Mouse (Mus musculus) layer of hippocampus, postnatal 14 days (tissue): Measurements from ENCODE around the gene Ehbp1. TPM values are rescaled to one million over a fixed set of nuclear protein-coding genes. Genes with fewer than 3 reads are reported as not detected.

Source experiments
- DNase-seq, 2 experiments: peaks; one replicate each; pipeline ENCODE4 v3.0.0; 2021 to 2022; ENCODE audit warnings: low spot score in 2 of 2, mixed read lengths in 1 of 2
- total RNA-seq, 2 experiments: library from RNA; stranded (reverse); gene quantifications; 2 replicates each; pipeline ENCODE4 v1.2.3; 2021

Gene Ehbp1
- total RNA-seq, 2 experiments from 2014 or later, result 52.8 to 53.3 TPM

DNA sequence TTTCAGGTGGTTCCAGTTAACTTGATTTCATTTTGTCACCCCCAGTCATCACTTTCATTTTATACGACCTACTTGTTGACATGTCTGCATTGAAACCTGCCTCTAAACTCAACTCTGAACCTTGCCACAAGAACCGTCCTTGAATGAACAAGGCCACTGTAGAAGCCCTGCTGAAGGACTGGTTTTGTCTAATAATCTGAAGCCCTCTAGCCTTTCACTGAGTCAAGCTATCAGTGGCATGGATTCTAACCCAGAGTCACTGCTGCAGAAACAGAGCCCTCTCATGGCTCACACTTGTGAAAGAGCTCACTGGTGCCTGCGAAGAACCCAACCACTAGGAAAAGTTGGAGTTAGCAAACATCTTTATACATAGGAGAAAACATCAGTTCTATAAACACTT is 142.2 kb downstream of the Ehbp1 start:
- no peak for DNase-seq

DNA sequence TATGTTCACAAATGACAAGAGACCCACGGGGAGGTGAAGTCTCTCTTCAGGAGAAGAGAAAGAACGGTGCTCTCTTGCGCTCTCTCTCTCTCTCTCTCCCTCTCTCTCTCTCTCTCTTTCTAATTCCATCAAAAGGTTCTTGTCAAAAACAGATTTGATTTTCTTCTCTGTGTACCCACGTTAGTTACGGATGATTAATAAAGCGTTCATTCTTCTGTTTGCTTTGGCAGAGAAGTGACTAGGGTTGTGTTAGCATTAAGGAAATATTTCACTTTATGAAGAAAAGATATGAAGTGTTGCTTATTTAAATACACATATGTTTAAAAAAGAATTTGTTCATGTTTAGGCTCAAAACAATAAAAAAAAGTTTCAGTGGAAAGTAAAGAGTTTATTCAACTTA is 143.7 kb downstream of the Ehbp1 start:
- DNase-seq, result no peak

DNA sequence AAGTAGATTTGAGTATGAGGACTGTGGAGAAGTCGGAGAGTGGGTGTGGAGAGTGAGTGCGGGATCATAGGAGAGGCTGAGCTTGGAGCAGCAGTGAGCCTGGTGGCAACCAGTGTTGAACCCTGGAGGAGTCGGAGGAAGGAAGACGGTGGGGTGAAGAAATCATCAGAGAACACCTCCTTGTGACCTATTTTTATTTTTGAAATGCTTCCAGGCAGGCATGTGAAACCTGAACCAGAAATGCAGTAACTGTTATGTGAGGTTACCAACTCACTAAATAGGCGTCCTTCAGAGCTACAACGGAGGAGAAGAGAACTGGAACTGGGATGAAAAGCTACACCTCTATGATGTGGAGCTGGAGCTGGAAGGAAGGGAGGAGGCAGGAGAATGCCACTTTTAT is 144.2 kb downstream of the Ehbp1 start:
- no peak for DNase-seq

DNA sequence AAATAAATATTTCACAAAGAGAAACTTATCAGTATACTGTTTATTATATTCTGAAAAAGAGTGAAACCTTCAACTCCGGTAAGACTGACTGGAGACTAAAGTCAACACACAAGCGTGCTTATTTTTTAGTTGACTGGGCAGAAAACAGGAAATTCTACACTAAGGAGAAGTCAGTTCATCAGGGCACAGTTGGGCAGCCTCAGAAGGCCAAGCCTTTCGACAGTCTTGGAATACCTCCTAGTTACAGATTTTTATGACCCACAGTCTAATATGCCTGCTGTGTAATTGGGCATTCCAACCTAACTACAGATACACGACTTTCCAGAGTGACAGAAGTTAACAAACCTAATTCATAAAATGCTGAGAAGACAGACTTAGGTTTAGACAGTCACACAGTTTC is 145.3 kb downstream of the Ehbp1 start:
- peak in 1 of 2 experiments; percentile 18 for DNase-seq

DNA sequence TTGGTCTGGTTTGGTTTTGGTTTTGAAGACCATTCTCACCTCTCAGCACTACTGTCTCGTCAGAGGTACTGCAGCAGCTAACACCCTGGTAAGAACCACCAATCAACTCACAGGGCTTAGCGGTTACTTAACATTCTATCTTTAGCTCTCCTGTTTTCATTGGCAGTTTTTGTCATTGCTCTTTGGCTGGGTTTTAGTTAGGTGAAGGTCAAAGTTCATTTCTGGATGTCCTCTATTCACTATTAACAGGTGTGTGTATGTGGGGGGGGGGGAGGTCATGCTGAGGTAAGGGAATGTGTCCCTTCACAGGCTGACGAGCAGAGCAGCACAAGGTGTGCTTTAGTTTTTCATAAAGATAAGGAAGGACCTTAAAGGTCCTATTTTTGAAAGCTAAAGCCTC is 147.5 kb downstream of the Ehbp1 start:
- DNase-seq, result no peak

DNA sequence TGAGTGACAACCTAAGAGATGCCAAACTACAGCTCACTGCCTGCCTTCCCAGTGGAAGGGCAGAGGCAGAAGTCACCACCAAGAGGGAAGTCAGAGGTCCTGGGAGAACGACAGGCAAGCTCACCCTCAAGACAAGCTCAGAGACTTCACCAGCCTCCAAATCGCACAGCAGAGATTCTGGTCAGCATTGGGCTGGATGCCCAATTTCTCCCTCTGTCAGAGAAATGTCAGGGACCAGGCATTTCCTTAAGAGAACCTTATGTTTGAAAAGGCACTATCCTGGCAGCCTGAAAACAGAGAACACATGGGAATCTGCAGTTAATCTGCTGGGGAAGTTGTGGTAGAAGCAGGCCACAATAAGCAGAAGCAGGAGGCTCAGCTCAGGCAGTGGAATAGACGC is 151.5 kb downstream of the Ehbp1 start:
- no peak for DNase-seq

DNA sequence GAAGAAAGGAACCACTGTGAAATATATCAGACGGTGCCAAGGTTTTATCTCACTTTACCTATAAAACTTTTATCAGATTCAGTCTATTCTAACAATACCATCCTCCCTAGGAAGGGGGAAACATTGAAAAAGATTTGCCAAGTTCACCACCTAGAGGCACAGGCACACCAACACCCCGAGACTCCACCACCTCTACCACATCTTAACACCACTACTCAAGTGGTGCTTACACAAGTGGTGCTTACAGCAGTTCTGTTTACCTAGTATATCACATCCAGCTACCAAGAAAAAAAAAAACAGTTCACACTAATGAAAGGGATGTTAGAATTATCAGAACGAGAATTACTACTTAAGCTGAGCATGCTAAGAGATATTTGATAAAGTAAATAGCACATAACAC is 152.1 kb downstream of the Ehbp1 start:
- no peak for DNase-seq

DNA sequence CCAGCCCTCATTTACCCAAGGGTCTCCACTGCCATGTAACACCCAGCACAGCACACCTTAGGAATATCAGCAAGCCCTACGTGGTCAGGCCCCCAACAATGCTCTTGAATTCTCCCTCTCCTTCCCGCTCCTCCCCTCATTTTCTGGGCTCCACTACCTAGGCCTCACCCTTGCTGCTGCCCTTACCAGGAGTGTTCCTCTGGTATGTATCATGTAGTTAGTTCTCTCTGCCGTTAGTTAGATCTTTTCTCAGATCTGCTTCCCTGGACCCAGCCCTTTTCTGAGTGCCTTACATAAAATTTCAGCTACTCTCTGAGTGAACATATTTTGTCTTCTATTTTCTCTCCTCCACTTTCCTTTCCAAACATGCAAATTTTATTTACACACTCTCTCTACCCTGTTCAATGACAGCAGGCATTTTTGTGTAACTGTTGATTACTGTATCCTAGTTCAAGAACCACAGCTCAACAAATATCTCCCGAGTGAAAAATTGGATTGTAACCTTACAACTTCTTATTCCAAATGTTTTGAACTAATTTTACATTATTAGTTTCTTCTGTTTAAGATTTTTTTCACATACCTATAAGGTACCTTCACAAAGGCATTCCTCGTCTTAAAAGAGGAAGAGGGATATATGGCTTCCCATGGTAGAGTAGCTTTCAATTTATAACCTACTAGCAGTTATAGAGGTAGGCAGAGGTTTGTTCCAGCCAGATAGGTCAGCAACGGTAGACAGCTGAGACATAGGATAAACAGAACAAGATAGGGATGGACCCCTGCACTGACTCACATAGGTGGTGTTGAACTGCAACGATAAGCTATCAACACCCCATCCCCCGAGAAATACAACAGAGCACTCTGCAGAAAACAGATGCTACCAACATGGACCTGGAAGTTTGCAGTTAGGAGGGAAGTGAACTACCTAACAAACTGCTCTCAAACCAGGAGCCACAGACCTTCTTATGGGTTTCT is 160.3 kb downstream of the Ehbp1 start:
- DNase-seq, result no peak

DNA sequence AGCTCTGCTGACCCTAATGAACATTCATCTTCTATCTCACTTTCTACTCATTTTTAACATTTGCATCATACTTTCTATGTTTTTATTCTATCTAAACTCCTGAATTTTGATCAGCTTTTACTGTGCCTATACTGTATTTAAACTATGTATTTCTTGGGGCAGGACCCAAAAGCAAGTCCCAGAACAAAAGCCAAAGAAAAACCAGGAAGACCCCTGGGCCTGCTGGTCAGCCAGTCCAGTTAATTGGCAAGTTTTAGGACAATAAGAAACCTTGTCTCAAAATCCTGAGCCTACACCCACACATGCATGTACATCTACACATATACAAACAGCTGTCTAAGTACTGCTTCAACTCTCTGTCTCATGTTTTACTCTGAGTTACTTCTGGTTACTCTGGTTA is 161.9 kb downstream of the Ehbp1 start:
- no peak for DNase-seq

DNA sequence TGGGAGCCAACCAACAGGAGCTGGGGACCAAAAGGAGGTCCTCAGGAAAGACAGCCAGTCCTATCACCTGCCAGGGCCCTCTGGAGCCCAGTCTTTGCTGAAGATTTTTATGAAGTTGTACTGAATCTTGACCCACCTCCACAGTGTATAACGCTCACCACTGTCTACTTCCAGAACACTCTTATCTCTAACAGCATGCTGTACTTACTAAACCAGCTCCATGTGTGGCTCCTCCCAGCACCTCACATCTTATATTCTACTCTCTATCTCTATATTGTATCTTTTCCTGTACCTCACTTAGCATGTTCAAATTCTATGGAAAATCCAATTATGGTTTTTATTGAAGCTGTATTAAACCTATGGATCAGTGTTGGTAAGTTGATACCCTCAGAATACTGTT is 163.5 kb downstream of the Ehbp1 start:
- no peak for DNase-seq

DNA sequence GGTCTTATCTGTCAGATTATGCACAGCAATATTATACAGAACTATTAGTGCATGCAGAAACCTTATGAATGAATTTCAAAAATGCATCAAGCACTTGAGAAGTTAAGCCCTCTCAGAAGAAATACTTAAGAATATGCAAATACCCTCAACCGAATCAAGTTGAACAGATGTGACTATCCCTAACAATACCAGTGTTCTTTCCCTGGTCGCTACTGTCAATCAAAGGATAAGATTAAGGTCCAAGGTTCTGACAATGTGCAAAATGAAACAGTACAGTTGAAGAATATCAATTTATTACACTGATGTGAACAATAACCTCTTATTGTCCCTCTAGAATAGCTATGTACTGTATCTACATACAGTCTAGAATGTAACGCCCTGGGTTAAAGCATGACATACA is 167.8 kb downstream of the Ehbp1 start:
- DNase-seq, result no peak

DNA sequence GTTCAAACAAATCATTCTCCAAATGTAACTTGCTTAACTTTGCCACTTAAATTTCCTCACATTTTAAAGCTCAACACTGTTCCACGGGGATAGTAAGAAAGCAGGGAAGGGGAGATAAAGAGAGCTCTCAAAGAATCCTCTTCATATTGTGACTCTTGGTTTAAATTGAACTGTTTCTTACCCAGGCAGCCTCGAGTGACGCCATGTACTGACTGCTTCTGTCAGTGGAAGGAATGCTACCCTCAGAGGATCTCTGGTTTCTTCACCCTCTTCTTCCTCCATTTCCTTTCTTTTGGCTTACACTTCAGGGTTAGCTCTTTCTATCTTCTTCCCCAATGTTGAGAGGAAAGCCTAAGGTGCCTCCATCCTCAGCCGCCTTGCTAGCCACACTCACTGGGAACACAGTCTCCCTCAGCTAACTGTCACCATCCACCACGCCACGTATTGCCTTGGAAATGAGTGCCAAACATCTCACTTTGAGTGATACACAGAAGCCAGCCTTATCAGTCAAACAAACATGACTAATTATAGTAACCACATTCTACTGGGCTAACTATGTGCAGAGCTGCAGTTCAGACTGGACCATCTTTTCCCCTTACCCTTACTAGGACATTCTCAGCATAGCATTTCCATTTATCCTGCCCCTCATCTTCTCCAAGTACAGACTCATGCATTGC is 171.0 kb downstream of the Ehbp1 start:
- DNase-seq, result no peak

DNA sequence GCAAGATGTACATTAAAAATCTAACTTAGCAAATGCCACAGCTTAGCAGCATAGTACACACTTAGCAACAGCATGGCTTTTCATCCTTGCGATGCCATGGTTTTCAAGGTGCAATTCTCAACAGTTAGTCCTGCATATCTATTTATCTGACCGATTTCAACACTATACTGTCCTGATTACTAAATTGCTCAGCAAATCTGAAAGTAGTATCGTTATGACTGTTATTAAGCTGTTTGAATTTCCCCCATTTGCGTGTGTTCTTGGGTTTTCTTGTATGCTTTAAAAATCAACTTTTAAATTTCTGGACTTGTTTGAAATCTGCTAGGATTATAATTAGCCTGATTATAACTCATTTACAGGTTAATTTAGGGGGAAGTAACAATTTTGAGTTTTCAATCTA is 184.2 kb downstream of the Ehbp1 start:
- DNase-seq, result no peak

DNA sequence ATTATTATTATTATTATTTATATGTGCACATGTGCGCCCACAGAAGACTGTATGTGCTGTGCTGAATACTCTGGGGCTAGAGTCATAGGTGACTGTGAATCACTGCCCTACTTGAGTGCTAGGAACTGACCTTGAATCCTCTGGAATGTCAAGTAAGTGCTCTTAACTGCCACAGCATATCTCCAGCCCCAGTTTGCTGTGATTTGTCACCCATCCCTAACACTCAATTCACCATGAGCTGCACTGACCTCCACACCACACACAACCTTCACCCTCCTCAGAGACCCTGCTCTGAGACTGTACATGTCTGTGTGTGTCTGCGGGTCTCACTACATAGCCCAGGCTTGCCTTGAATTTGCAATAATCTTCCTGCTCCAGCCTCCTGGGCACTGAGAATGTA is 185.9 kb downstream of the Ehbp1 start:
- no peak for DNase-seq

DNA sequence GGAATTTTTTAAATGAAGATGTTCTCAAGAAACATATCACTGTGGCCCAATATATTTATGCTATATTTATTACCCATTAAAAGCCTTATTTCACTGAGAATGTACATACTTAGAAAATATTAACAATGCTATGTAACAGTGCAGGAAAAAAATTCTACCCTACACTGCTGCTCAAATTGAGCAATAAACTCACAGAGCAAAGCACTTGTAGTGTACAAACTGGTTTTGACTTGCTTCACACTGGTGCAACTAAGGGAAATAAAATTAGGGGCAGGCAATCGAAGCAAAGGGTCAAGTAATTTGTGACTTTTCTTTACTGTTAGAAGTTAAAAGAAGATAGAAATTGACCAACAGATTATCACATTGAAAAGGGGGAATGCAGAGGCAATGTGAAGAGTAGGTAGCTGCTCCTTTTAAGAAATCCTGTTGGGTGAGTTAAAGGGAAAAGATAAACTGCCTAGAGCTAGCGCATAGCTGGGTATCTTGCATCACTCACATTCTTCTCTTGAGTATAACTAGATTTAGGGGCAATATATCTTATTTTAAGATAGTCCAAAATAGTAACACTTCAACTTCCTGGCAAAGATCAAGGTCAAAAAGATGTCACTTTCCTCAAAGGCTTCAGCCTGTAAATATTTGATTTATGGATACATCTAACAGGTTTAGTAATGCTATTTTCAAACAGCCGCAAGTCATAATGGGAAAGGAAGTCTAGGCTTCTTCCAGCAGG is 186.6 kb downstream of the Ehbp1 start:
- no peak for DNase-seq

DNA sequence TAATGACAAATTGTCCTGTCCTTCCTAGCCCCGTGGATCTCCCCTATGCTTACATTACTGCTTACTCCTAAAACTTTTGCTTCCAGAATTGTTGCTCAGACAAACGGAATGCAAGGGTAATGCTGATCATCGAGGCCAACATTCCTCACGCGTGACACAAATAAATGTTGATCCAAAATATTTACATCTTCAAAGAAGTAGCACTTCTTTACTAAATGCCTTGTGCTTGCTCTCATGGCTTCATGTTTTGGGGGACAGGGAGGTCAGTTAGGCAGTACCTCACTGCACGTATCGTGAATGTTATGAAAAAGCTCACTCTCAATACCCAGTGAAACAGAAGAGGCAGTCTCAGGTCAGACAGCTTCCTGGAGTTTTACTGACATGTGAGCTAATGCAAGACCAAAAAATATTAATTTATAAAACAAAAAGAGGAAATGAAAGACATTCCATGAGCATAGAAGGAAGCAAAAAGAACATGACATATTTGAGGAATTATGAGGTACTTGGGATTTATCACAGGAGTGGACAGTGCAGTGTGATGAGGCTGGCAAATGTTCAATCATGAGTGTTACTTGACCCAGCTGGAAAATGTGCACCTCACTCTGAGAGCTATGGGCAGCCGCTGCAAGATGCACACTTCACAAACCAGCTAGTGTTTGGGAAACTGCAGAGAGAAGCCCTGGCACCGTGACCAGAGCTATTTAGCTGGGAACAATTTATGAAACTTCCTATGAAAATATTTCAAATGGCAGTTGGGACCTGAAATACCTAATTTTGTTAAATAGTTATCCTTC is 187.4 kb downstream of the Ehbp1 start:
- DNase-seq, result no peak

DNA sequence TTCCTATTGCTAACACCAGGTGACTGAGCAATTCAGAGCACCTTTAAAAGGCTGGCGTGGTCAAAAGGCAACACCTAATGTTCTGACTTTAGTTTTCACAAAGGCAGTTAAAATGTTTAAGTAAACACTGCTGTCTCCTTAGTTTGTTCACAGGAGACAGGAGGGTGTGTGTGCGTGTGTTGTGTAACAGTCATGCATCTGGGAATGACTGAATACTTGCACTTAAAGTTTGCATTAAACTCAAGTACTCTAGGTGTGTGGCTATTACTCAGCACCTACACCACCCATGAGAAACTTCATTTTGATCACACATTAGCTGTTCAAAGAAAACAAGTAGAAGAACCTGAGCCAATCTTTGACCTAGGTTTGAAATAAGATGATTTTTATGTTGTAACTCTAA is 201.4 kb downstream of the Ehbp1 start:
- no peak for DNase-seq

DNA sequence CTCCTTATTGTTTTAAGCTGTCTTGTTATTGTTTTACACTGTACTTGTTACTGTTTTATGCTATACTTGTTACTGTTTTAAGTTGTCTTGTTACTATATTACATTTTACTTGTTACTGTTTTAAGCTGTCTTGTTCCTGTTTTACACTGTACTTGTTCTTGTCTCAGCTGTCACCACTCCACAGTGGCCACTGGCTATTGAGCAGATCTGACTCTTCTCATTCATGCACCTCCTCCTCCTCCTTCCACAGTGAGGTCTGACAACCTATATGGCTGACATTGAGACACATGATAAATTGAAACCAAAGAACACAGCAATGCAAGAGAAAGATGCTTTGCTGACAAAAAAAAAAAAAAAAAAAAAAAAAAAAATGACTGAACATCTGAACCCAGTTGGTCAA is 203.6 kb downstream of the Ehbp1 start:
- DNase-seq, result no peak

DNA sequence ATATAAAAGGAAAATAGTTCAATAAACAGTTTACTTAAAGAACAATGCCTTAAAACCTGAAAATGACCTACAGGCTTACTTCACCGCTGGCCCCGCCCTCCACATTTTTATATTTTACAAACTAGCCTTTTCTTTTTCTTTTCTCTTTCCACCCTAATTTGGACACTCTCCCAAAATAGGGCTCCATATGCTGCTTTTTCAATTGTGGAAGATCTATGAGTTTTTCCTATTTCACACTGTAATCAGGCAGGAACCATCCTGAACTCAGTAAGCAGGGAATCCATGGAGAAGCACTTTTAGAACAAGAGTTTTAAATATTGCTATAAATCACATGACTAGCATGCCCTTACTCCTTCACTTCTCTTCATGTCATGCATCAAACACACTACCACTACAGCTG is 216.9 kb downstream of the Ehbp1 start:
- DNase-seq, result no peak

DNA sequence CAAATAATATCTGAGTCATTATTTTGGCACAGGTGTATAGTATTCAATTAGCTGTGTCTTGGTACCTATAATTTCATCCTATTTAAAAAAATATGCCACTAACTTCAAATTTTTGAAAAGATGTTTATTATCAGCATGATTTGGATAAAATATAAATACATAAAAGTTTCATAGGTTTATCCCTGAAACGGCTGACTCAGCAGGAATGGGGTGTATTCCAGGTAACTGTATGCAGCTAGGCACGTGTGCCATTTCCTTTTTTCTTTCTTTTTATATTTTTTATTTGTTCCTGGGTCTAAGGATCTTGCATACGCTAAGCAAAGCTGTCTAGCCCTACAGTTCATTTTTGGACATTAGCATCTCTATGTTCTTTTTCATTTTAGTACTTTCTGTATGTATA is 223.2 kb downstream of the Ehbp1 start:
- DNase-seq, result no peak

DNA sequence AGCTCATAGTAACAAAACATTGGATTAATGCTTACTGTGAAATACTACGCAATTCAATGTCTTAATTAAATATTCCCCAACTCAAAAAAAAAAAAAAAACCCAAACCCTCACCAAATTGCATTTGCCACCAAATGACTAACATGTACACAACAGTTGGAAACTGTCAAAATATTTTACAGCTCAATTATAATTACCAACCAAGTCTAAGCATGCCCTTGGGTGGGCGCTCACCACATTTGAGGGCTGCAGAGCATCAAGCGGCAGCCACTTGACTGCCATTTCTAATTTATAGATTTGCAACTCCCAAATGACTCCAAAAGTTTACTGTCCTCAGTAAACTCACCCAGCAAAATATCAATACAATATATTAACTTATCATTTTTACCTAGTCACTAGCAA is 229.9 kb downstream of the Ehbp1 start:
- DNase-seq, result no peak
